Mouse (Mus musculus) heart, adult 11 months (tissue): ENCODE results near the gene Pou2f3.

Source experiments
- DNase-seq: peaks from one replicate; pipeline ENCODE4 v3.0.0; 2022

The Pou2f3 gene

GRCm38 (mm10) chr9:43210190-43210682, at the start of gene Pou2f3:
Pou2f3 (minus strand) TSS chr9:43210369.
- DNase-seq, result peak; percentile 99

GRCm38 (mm10) chr9:43253271-43253681, 43.1 kb upstream of the Pou2f3 start:
- peak; percentile 98 for DNase-seq

GRCm38 (mm10) chr9:43252790-43253189, 42.6 kb upstream of the Pou2f3 start:
- DNase-seq, result peak; percentile 92

- no peak for DNase-seq
Measured at GRCm38 (mm10) chr9:43251786-43252185, 41.6 kb upstream of the Pou2f3 start.

- peak; percentile 94 for DNase-seq
Measured at GRCm38 (mm10) chr9:43246738-43247180, 36.6 kb upstream of the Pou2f3 start.

- DNase-seq, result no peak
Measured at GRCm38 (mm10) chr9:43245801-43246570, 35.8 kb upstream of the Pou2f3 start.

GRCm38 (mm10) chr9:43242432-43242831, 32.3 kb upstream of the Pou2f3 start:
- DNase-seq, result no peak

GRCm38 (mm10) chr9:43241970-43242369, 31.8 kb upstream of the Pou2f3 start:
- DNase-seq, result no peak

- peak; percentile 93 for DNase-seq
Measured at GRCm38 (mm10) chr9:43241291-43241690, 31.1 kb upstream of the Pou2f3 start.

GRCm38 (mm10) chr9:43240594-43240900, 30.4 kb upstream of the Pou2f3 start:
- DNase-seq, result peak; percentile 92

GRCm38 (mm10) chr9:43239712-43240593, 29.8 kb upstream of the Pou2f3 start, which contains the start of gene Oaf:
Oaf (minus strand) TSS chr9:43239911.
- peak; percentile 99 for DNase-seq

GRCm38 (mm10) chr9:43238631-43239545, 28.7 kb upstream of the Pou2f3 start:
- DNase-seq, result peak; percentile 95

GRCm38 (mm10) chr9:43238167-43238566, 28.0 kb upstream of the Pou2f3 start:
- DNase-seq, result no peak

GRCm38 (mm10) chr9:43237111-43237775, 27.1 kb upstream of the Pou2f3 start:
- peak; percentile 88 for DNase-seq

- peak; percentile 87 for DNase-seq
Measured at GRCm38 (mm10) chr9:43236576-43236975, 26.4 kb upstream of the Pou2f3 start.

GRCm38 (mm10) chr9:43236106-43236505, 25.9 kb upstream of the Pou2f3 start:
- DNase-seq, result peak; percentile 85

GRCm38 (mm10) chr9:43235336-43235735, 25.2 kb upstream of the Pou2f3 start:
- peak; percentile 92 for DNase-seq

- DNase-seq, result peak; percentile 89
Measured at GRCm38 (mm10) chr9:43234496-43234895, 24.3 kb upstream of the Pou2f3 start.

- DNase-seq, result no peak
Measured at GRCm38 (mm10) chr9:43233515-43233914, 23.3 kb upstream of the Pou2f3 start.

- peak; percentile 84 for DNase-seq
Measured at GRCm38 (mm10) chr9:43233044-43233443, 22.9 kb upstream of the Pou2f3 start.

GRCm38 (mm10) chr9:43232286-43232685, 22.1 kb upstream of the Pou2f3 start:
- peak; percentile 93 for DNase-seq

GRCm38 (mm10) chr9:43231805-43232204, 21.6 kb upstream of the Pou2f3 start:
- peak; percentile 98 for DNase-seq
